Mouse (Mus musculus): ENCODE measurements around the gene Gm21987. TPM values are rescaled to one million over a fixed set of nuclear protein-coding genes. Genes with fewer than 3 reads are reported as not detected.

The Gm21987 gene
- total RNA-seq, 2 experiments from 2014 or later, result not detected

- DNase-seq (ENCODE audit: low spot score in 2 of 2), result no peak
These were observed 1.4 kb downstream of the Gm21987 start for GRCm38 (mm10) chr16:38348217-38348761.

GRCm38 (mm10) chr16:38349881-38350280 is 3.0 kb downstream of the Gm21987 start:
- DNase-seq (ENCODE audit: low spot score in 2 of 2), result no peak

DNA sequence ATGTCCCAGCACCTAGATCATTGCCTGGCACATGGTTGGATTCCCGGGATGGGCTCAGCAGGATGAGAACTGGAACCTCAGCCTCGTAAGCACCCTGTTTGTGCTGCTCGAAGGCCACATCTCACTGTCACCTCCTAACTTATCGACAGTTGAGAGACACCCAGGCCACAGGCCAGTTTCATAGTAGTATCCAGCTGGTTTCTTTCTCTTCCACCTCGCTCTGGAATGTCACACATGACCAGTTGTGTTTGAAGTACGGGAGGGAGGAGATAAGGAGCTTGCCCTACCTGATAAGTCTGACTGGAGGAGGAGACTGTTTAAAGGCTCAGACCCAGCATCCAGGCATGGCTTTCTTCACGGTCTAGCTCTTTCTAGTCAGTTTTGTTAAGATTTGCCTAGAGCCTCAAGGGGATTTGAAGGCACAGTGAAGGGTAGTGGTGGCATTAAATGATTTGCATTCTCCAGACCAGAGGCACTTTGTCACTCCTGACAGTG is 3.6 kb downstream of the Gm21987 start:
- DNase-seq (ENCODE audit: low spot score in 2 of 2), result no peak

GRCm38 (mm10) chr16:38350939-38351338 is 4.1 kb downstream of the Gm21987 start:
- DNase-seq (ENCODE audit: low spot score in 2 of 2), result no peak

- DNase-seq (ENCODE audit: low spot score in 2 of 2), result no peak
These were observed 5.2 kb downstream of the Gm21987 start for GRCm38 (mm10) chr16:38352031-38352430.

GRCm38 (mm10) chr16:38352851-38353250 is 6.0 kb downstream of the Gm21987 start:
- DNase-seq (ENCODE audit: low spot score in 2 of 2), result no peak

DNA sequence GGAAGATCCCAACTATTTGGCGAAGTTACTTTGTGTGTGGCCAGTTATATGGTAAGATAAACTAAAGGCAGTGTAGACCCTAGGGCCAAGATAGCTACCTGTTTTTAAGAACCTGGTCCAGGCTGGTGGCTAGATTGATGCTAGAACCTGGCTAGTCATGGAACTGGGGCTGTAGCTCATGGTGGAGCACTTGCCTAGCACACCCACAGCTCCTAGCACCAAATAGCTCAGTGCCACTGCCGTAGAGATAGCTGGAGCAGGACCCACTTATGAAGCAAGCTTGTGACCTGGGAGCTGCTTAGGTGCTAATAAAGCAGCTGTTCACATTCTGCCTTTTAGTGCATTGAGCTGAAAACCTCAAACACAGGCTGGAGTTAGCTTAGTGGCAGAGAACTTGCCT is 6.8 kb downstream of the Gm21987 start:
- DNase-seq (ENCODE audit: low spot score in 2 of 2), result no peak

DNA sequence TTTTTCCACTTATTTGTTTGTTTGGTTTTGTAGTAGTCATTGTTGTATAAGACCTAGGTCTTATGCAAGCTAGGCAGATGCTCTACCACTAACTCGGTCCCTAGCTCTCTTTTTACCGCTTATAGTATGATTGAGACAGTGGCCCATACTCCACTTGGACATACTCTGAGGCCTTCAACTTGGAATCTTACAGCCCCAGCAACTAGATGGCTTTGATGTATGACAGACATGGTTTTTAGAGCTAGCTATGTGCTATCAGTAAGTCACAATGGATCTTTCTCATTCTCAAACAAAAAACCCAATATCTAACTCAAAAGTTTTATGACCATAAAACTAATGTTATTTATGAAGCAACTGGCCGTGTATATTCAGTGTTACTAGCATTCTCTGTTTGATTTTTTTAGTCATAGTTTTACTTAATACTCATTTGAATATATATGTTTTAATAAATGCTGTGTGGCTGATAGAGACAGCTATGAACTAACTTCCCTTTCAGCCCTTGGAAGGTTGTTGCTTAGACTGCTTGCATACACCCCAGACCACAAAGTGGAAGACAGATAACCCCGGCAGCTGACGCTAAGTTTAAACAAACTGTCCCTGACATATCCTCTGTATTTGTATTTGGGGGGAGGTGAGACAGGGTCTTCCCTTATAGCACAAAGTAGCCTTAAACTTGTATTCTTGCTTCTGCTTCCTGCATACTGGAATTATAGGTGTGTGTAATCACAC is 7.5 kb downstream of the Gm21987 start:
- DNase-seq (ENCODE audit: low spot score in 2 of 2), result no peak

DNA sequence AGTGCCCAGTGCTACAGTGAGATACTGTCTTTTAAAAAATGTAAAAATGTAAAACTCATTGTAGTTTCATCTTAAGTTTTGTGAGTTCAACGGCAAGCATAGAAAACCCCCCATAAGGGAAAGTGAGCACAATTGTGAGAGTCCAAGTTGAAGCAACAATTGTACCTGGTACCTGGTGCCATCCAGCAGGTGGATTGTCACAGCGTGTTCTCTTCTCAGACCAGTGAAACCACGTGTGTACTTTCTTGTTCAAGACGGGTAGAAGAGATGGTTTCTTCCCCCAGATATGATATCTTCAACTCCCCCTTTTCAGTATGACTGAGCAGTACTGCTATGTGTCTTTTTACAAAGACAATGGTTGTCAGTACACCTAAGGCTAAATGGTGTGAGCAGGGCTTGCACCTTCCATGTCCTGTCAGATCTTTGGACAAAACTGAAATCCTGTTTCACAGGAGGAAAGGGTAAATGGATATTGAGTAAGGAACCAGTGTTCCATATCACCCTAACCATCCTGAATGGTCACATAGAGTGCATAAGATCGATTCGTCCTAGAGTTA is 11.5 kb downstream of the Gm21987 start:
- no peak for DNase-seq (ENCODE audit: low spot score in 2 of 2)

- no peak for DNase-seq (ENCODE audit: low spot score in 2 of 2)
These were observed 12.4 kb downstream of the Gm21987 start for GRCm38 (mm10) chr16:38359241-38359640.

DNA sequence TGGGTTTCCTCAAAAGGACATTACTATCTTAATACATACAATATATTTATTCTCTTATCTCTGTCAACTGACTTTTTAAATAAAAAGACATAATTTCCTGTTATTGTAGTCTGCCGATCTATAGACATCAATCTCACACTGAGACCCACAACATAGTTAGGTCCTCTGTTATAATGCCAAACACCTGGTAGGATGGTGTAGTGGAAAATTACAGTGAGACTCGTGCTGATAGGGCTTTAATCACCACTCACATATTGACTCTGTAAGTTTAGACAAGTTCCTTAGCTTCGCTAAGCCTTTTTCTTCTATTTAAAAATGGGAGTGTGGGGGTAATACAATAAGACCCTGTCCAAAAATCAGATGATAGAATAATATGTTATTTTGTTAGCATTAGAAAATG is 13.0 kb downstream of the Gm21987 start:
- DNase-seq (ENCODE audit: low spot score in 2 of 2), result no peak

DNA sequence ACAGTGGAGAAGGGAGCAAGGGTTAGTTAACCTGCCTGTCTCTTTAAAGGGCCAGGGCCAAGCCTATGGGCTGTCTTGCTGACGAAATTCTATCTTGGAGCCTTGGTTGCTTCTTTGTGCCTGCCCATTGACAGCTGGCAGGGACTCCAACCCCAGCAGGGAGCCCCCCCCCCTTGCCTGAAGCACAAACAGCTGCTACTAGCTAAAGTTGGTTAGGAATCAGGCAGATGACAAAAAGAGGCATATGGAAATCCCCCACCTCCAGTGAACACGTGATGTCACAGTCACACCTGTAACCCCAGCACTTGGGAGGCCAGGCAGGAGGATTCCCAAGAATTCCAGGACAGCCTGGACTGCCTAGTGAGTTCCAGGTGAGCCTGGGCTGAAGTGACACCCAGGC is 13.5 kb downstream of the Gm21987 start:
- DNase-seq (ENCODE audit: low spot score in 2 of 2), result no peak

DNA sequence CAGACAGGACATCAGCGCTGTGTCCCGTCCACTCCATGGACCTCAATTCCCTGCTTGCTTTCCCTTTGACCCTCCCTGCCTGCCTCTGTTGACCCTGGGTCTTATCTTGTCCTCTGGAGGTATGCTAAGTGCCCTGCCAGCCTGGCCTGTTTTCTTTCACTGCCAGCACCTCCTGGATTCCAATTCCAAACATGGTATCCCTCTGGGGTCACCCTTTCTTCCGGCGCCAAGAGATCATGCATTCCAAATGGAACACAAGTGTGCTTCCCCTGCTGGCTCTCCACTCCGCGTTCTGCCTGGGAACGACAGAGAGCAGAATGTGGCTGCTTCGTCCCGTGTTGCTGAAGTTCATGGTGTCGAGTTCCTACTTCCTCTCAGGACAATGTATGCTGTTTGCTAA is 15.1 kb downstream of the Gm21987 start, which contains the start of gene Popdc2:
TSS of gene Popdc2 (plus strand) at position 277 of the 400 bp plus-strand sequence.
- no peak for DNase-seq (ENCODE audit: low spot score in 2 of 2)

GRCm38 (mm10) chr16:38362493-38363255 is 15.8 kb downstream of the Gm21987 start:
- no peak for DNase-seq (ENCODE audit: low spot score in 2 of 2)

DNA sequence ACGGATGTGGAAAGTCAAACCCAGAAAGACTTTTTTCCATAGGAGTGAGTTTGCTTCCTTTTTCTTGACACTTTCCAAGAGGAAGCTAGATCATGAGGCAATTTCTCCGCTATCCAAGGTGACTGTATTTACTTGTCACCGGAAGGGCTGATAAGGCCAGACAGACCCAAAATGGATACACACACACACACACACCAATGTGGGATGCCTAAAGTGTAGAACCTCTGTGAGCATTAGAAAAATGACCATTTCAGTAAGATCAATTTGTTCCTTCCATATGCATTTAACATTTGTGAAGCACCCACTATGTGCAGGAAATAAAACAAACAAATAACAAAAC is 16.4 kb downstream of the Gm21987 start:
- no peak for DNase-seq (ENCODE audit: low spot score in 2 of 2)

DNA sequence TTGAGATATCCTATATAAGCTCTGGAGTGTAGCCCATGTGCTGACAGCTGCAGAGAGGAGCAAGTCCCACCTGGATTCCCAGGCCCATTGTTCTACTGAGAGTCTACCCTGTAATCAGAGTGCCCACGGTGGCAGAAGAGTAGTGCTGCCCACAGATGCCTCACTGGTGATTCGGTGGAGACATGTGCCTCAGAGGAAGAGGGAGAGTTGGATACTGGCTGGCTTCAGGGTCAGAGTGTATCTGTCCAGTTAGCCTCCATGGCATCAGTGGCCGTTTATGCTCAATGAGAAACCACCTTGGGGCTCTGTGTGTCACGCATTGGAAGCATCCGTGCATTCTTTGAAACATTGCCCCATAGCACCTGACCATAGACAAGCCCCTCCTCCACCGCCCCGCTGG is 16.8 kb downstream of the Gm21987 start:
- DNase-seq (ENCODE audit: low spot score in 2 of 2), result no peak

DNA sequence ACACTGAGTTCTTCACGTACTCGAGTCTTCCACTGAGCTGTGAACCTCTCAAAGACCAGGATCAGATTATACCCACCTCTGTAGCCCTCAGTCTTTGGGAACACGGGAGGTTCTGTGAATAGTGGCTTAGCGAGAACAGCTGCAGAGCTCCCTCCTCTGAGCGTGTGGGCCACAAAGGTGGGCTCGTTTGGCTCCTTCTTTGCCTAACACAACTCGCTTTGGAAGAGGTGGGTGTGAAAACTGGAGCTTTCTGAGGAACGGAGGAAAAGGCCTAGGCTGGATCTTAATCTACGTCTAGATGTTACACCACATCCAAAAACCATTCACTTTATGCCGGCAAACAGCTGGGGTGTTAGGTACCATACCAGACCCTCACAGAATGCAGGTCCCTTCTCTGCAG is 18.6 kb downstream of the Gm21987 start:
- DNase-seq (ENCODE audit: low spot score in 2 of 2), result no peak

GRCm38 (mm10) chr16:38366231-38366630 is 19.4 kb downstream of the Gm21987 start:
- DNase-seq (ENCODE audit: low spot score in 2 of 2), result no peak

DNA sequence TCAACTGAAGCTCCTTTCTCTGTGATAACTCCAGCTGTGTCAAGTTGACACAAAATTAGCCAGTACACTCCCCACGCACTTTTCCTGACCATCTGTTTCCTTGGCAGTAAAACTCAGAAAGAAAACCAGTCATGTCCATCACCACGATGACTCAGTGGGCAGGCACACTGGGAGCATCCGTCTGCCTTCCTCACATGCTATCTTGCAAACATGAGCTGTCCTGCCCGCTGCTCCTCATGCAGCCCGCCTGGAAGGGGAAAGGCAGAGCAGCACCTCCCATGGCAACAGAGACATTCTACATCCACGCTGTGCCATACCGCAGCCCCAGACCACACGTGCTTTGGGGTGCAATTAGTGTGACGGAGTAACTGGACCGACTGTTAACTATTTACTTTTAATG is 21.5 kb downstream of the Gm21987 start:
- DNase-seq (ENCODE audit: low spot score in 2 of 2), result no peak

DNA sequence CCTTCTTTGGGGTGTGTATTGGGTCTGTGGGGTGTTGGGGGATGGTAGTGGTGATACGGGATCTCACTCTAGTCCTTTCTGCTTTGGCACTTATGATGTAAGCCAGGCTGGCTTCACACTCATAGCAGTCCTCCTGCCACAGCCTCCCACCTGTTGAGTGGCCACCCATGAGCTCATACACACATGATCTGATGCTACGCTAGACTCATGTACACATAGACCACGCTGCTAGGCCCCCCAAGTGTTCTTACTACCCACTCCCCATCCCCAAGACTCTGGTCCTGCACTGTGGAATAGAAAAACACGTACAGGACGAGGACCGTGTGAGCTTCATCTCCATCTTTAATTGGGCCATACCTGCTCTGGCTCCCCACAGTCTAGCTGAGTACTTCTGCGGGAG is 22.2 kb downstream of the Gm21987 start:
- DNase-seq (ENCODE audit: low spot score in 2 of 2), result no peak

GRCm38 (mm10) chr16:38369431-38369830 is 22.6 kb downstream of the Gm21987 start:
- DNase-seq (ENCODE audit: low spot score in 2 of 2), result no peak

- no peak for DNase-seq (ENCODE audit: low spot score in 2 of 2)
These were observed 23.2 kb downstream of the Gm21987 start for GRCm38 (mm10) chr16:38369992-38370484.
